Mouse (Mus musculus) testis, postnatal 14 days (tissue): ENCODE results near the gene Gm20458.

Experiments used
- DNase-seq: peaks from one replicate; pipeline ENCODE4 v3.0.0; 2021; ENCODE audit warnings: low spot score

The Gm20458 gene

DNA sequence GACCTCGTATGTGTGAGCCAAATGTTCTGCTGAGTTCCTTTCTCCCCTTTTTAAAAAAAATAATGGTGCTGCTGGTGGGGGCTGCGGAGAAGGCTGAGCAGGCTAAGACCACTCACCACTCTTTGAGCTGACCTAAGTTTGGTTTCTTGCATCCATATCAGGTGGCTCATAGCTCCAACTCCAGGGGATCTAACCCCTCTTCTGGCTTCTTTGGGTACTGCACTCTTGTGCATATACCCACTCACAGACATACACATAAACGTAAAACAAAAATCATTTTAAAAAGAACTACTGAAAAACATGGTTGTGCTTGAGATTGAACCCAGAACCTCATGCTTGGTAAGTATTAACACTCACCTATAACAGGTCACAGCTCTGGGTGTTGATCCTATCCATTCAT, 44.2 kb downstream of the Gm20458 start:
- no peak for DNase-seq

DNA sequence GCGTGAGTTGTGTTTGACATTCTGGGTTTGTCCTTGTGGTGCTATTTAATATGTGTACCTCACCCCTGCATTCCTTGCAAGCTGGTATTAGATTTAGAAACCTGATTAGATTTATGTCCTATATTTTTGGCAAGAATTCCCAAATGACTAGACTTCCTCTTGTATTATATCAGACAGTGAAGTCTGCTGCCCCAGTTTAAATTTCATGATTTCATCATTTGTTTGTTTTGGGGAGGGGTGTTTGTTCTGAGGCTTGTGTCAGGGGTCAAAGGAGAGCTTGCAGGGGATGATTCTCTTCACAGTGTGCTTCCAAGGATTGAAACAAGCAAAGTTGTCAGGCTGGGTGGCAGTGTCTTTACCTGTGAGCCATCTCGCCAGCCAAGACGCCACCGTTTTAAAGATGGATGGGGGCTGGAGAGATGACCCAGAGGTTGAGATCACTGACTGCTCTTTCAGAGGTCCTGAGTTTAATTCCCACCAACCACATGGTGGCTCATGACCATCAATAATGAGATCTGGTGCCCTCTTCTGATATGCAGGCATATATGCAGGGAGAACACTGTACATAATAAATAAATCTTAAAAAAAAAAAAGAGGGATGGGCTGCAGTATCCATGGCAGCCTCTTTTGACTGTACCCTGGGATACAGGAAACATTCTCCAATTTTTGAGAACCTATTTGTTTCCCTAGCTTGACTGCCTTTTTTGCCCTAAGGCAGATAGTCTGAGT, 45.0 kb downstream of the Gm20458 start:
- DNase-seq = no peak

DNA sequence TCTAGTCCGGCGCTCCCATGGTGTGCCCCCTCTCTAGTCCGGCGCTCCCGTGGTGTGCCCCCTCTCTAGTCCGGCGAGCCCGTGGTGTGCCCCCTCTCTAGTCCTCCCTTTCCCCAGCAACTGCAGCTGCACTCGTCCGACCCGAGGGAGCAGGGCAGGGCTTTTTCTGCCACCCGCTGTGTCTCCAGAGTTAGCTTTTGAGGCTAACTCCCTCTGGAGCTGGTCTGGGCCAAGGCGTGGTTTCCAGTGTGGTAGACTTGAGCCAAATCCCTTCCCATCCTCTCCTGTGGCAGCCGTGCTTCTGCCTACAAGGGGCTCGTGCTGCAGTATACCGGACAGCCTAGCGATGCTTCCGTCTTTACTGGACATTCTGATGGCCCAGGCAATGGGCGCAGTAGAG, 47.0 kb downstream of the Gm20458 start:
- no peak for DNase-seq

DNA sequence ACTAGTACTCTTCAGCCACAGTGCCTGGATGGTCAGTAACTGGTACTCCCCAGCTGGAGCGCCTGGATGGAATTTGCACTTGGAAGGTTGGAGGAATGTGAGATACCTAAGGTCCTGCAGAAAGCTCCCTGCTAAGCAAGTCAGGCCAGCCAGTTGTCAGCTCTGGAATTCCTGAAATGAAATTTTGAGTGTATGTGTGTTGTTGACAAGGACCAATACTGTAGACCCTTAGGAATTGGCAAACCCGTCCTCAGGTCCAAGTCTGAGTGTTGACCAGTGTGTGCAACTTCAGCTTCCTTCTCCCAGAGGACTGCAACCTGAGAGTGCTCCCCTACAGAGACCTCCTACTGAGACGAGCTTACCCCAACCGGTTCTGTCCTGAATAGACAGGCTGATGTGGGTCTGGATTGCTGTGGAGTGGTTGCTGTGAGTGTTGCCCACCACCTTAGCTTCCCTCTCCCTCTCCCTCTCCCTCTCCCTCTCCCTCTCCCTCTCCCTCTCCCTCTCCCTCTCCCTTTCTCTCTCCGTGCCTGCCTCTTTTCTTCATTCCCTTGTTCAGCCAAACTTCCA, 49.9 kb downstream of the Gm20458 start:
- no peak for DNase-seq

DNA sequence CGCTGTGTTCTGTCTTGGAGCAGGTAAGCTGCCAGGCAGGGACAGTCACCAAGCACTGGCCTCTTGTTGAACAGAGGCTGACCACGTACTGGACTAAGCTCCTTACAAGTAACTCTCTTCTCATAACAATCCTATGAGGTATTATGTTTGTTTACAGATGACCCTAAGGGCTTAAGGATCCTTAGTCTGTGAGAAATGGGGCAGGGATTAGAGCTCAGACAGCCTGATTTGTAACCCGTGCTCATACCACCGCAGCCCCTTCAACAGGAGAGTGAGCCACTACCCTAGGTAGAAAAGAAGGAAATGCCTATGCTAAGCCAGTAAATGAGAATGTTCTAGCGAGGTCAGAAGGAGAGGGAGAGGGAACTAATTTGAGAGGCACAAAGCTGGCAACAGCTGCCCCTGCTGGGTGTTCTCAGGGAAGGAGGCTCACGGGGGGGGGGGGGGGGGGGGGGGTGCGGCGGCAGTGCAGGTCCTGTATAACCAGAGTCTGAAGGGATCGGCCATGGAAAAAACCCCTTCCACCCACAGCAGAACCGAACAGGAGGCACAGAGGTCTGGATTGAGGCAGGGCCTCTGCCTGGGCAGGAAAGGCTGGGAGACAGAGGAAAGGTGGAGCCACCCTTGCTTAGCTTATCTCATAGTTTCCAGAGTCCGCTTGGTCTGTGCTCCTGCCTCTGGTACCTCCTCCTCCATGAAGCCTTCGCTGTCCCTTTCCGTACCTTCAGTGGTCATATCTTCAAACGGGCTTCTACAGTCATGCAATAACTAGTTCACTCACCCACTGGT, 51.5 kb downstream of the Gm20458 start:
- DNase-seq = no peak

DNA sequence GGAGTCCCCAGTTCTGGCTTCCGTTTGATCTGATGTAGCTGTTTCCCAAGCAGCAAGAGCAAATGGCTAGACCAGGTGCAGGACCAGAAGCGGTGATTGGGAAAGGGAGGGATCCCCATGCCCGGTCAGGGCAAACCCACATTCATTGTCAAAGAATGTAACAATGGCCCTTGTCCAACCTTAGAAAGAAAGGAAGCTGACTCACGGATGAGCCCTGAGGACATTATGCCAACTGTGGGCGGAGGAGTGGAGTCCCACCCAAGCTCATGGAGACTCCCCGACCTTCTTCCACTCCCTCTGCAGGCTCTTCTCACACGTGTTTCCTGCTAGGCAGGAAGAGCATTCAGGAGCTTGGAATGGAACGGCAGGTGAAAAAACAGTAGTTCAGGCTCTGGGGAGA, 52.6 kb downstream of the Gm20458 start:
- DNase-seq = no peak

DNA sequence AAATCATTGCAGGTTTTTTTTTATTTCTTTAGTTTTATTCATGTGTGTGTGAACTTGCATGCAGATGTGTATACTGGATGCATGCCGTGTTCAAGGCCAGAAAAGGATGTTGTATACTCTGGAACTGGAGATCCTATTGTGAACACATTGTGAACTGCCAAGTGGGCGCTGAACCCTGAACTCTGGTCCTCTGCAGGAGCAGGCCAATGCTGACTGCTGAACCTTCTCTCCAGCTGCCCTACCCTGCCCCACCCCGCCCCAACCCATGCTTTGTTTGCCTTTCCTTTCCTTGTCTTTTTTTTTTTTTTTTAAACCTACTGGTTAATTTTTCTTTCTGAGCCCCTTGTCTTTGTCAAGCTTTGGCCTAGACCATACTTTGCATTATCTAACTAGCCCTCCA, 54.1 kb downstream of the Gm20458 start:
- DNase-seq = no peak

DNA sequence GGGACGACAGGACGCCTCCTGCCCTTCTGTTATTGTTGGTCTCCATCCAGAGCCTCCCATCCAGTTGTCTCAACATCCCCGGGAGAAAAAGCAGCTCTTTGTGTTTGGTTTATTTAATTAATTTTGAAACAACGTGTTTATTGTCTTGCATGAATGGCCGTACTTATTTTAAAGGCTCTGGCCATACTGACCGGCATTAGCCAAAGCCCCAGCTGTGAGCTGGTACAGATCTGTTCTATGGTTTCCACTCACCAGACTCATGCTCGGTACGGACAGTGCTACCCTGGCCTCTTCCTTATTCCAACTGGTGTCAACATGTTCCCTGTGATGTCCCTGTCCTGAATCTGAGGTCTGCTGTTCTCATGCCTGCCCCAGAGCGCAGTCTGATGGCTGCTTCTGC, 55.1 kb downstream of the Gm20458 start:
- no peak for DNase-seq

DNA sequence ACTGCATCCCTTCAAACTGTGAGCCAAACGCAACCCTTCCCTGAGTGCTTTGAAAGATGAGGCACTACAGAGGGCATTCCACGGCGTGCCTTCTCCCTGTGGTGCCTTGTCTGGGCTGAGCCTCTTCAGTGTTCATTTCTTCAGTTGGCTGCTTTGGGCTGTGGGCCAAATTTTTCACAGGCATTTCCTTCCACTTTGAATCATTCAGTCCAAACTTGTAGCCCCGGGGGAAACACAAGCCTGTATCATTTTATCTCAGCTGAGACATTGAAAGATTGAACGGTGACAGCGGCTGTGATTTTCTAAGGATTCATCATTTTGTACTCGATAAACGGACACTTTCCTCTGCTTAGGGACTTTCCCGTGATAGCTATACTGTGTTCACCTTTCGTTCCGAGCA, 55.8 kb downstream of the Gm20458 start:
- DNase-seq = no peak

DNA sequence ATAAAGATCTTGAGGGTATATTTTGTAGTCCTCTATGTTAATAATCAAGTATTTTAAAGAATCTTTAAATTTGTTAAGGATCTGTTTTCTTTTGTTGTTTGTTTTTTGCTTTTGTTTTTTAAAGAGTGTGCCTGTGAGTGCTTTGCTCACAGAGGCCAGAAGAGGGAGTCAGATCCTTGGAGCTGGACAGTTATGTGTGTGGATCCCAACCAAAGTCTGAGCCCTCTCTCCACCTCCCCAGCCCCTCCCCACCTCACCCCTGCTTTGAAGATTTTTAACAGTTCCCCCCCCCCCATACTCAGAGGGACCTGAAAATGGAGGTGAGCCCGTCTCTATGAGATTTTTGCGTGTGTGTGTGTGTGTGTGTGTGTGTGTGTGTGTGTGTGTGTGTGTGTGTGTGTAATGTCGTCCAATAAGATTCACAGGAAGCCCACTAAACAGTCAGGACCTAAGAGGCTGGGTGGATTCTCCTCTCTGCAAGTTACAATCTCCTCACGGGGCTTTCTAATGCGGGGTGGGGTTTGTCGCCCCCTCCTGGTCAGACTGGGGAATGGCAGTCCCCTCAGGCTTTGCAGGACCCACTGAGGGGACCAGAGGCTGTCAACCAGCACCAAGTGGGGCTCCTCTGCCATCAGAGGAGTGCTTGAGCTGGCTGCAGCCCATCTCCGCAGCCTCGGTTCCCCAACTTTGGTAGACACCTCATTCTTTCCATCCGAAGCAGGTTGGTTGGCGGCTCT, 56.9 kb downstream of the Gm20458 start:
- peak; percentile 66 for DNase-seq

DNA sequence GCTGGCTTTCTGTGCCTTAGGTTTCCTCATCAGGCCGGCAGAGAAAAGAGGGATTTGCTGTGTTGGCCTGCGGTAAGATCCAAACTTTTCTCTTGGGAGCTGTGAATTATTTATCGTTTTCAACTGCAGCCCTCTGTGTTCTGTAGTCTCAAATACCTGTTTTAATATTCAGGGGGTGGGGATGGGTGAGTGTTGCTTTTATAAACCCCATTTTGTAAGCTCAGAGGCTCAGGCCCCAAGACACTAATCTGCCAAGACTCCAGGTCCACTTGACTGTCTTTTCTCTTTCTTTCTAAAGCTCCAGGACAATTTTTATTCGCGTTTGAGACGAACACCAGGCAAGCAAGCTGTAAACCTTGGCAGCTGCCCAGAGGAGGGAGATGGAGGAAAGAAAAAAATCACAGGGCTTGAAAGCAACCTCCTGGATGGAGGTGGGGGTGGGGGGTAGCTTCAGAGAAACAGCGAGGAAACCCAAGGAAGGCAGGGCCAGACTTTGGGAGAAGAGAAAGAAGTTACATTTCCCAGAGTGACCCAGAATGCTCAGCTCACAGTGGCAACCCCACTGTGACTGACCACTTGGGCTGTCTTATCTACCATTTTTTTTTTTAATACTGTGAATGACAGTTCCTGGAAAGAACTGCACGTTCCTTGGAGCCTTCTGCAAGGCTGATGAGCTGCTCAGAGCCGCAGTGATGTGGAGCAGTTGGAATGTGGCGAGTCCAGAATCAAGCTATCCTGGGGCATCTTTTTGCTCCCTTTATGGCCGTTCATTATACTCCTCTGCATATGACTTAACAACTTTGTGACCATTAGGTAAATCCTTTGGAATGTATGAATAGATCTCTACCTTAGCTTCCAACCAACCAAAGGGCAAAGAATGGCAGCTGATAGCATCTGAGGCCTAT, 57.8 kb downstream of the Gm20458 start:
- DNase-seq = no peak

DNA sequence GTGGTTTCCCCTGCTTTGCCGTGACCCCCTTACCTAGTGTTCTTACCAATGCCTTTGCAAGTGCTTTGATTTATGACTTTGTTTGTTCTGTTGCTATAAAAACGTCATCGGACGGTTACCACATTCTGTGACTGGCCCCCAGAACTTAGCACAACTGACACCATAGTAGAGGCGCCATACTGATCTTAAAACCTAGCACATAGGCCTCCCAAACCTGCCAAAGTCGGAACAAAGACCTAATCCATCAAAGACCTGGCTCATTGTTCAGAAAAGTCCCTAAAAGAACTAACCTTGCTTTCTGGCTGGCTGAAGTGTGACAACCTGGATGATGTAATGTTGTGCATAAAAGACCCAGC, 58.4 kb downstream of the Gm20458 start:
- DNase-seq = no peak

DNA sequence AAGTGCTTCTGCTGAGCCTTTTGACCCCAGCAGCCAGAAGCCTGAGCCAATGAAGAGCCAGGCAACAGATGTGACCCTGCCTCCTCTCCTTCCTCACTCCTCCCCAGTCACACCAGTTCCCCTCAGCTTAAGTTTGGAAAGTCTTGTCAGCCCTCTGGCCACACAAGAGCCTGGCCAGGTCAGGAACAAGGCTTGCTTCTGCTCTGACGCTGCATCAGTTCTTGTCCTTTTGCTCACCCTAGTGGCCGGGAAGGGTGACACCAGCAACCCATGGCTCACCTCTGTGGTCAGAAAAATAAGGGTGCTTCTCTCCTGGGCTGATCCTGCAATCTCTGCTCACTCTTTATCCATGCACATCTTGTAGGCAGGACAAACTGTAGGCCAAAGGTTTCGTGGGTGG, 60.0 kb downstream of the Gm20458 start:
- no peak for DNase-seq

DNA sequence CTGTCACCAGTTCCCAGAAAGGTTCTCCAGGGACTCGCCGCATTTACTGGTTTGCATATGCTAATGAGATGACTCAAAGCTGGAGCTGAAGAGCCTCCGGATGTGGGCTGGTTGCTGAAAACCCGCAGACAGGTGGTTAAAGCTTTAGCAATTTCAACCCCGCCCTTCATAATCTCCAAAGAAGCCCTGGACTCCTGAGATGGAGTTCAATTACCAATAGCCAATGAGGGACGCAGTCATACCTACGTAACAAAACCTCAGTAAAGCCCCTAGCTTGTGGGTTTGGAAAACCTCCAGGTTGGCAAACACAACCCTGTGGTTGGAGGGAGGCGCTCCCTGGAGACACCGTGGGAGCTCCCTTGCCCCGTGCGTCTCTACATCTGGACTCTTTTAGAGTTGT, 61.1 kb downstream of the Gm20458 start:
- no peak for DNase-seq

DNA sequence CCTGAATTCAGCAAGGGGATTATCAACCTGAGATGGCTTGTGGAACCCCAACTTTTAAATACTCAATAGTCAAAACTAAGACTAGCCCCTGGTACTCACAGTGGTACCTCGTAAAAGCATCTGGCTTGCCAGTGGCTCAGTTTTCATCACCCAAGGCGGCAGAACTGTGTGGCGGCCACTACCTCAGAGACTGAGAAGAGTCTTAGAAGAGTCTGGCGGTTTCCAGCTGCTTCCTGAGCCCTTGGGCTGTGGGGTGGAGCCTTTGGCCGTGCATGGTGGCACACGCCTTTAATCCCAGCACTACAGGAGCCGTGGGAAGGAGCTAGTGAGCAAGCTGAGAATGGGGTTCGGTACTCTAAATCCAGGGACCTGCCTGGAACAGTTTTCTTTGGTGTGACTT, 61.5 kb downstream of the Gm20458 start:
- DNase-seq = no peak

DNA sequence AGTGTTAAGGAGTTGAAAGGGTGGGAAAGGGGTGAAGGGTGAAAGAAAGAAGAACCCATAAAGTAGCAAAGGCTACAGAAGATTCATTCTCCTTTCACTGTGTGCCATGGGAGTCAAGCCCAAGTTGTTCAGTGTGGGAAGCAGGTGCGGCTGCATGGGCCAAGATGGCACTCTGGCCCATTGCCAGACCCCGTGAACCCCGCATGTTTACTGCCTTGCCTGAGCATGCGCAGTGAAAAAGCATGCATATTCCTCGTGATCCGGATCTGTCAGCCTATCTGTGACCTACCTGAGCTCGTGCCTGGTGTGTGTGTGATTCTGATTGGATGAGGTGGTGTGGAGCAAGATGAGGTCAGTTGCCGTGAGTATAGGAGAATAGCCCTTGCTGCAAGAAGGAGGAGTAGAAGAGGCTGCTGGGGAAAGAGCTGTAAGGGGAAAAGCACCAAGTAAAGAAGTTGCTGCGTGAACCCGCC, 62.6 kb downstream of the Gm20458 start:
- DNase-seq = no peak

DNA sequence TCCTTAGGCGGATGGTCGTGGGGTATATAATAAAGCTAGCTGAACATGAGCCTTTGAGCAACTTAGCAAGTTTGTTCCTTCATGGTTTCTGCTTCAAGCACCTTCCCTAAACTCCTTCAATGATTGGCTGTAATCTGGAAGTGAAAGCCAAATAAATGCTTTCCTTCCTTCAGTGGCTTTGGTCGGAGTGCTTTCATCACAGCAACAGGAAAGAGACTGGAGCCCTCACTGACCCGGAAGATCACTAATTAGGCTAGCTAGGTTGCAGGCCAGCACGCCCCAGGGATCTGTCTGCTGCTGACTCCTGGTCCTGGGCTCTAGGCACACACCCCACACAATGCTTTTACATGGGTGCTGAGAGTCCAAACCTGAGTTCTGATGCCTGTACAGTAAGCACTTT, 67.8 kb downstream of the Gm20458 start:
- no peak for DNase-seq

DNA sequence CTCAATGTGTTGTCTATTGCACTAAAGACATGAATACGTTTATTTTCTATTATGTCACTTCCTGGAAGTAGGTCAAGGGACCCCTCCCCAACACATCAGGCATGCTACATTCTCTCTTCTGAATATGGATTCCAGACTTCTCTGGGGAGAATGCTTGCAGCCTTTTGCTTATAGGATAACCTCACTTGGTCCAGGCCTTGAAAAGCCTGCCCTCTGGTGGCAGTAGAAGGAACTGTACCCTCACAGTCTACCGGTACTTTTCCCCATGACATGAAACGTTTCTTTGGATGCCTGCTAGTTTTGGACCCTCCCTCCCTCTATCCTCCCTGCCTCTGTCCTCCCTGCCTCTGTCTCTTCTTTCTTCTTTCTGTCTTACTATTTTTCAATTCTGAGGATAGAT, 70.4 kb downstream of the Gm20458 start:
- DNase-seq = peak; percentile 57

DNA sequence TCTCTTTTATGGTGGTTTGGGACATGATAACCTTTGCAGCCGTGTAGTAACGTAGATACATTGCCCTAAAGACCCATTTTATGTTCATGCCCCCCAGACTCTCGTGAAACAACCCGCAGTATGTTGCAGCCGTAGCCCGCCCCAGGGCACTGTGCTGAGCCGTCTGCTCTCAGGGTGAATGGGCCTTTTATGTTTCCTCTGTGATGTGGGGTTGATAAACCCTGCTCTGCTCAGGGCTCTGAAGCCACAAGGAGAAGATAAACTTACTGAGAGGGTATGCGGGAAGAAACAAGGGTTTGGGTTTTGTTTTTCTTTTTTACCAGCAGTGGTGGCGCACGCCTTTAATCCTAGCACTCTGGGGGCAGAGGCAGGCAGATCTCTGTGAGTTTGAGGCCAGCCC, 73.5 kb downstream of the Gm20458 start:
- no peak for DNase-seq

DNA sequence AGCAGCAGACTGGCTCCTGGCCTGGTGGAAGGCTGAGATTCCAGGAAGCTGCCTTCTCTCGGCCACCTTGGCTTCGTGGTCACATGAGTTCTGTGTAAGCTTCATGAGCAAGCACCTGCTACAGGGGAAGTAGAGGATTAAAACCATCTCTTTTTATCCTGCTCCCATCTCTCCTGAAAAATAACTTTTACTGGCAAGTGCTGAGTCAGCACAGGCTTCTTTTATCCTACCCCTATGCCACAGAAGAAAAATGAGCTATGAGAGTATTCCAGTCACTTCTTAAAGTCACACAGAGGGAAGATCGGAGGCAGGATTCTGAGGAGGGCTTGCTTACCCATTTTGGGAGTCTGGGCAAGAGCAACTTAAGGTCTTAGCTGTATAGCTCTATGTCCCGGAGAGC, 76.2 kb downstream of the Gm20458 start:
- DNase-seq = no peak
